Mouse (Mus musculus) 3T3-L1 (cell line): ENCODE data around the gene Uimc1.

Source experiments
- DNase-seq: peaks from one replicate; pipeline ENCODE4 v3.0.0-alpha.2; 2015; ENCODE audit warnings: low read depth, low spot score

Gene Uimc1

GRCm38 (mm10) chr13:55099726-55100478 lies at the start of gene Uimc1:
Gene Uimc1 (minus strand): TSS chr13:55100300.
- peak; percentile 78 for DNase-seq

GRCm38 (mm10) chr13:55140271-55140670 lies 40.2 kb upstream of the Uimc1 start:
- no peak for DNase-seq

- DNase-seq: peak; percentile 47
Measured at GRCm38 (mm10) chr13:55135382-55135781, 35.3 kb upstream of the Uimc1 start.

GRCm38 (mm10) chr13:55133448-55133847 lies 33.3 kb upstream of the Uimc1 start, which contains the start of gene Gm17617:
Gene Gm17617 (minus strand): TSS chr13:55133548.
- DNase-seq: no peak

GRCm38 (mm10) chr13:55124903-55125302 lies 24.8 kb upstream of the Uimc1 start:
- no peak for DNase-seq

GRCm38 (mm10) chr13:55114375-55114774 lies 14.3 kb upstream of the Uimc1 start:
- DNase-seq: no peak

- peak; percentile 60 for DNase-seq
Measured at GRCm38 (mm10) chr13:55107694-55108093, 7.6 kb upstream of the Uimc1 start.

GRCm38 (mm10) chr13:55107116-55107515 lies 7.0 kb upstream of the Uimc1 start:
- DNase-seq: no peak

GRCm38 (mm10) chr13:55105953-55106691 lies 6.0 kb upstream of the Uimc1 start:
- DNase-seq: peak; percentile 51

- peak; percentile 97 for DNase-seq
Measured at GRCm38 (mm10) chr13:55105045-55105952, 5.2 kb upstream of the Uimc1 start, which contains the start of gene Zfp346. Gene Zfp346 (plus strand): TSS chr13:55105311.

- no peak for DNase-seq
Measured at GRCm38 (mm10) chr13:55103351-55103750, 3.3 kb upstream of the Uimc1 start.

- no peak for DNase-seq
Measured at GRCm38 (mm10) chr13:55102366-55102765, 2.3 kb upstream of the Uimc1 start.

- DNase-seq: no peak
Measured at GRCm38 (mm10) chr13:55101627-55102026, 1.5 kb upstream of the Uimc1 start.

- peak; percentile 63 for DNase-seq
Measured at GRCm38 (mm10) chr13:55099066-55099725, 904 bp downstream of the Uimc1 start.

GRCm38 (mm10) chr13:55097841-55098240 lies 2.3 kb downstream of the Uimc1 start:
- peak; percentile 20 for DNase-seq

GRCm38 (mm10) chr13:55092588-55092987 lies 7.5 kb downstream of the Uimc1 start:
- DNase-seq: no peak

GRCm38 (mm10) chr13:55075597-55075996 lies 24.5 kb downstream of the Uimc1 start:
- no peak for DNase-seq

- DNase-seq: peak; percentile 68
Measured at GRCm38 (mm10) chr13:55071322-55071721, 28.8 kb downstream of the Uimc1 start.

GRCm38 (mm10) chr13:55069719-55070118 lies 30.4 kb downstream of the Uimc1 start:
- no peak for DNase-seq

GRCm38 (mm10) chr13:55063276-55063675 lies 36.8 kb downstream of the Uimc1 start:
- no peak for DNase-seq

- peak; percentile 31 for DNase-seq
Measured at GRCm38 (mm10) chr13:55058042-55058441, 42.1 kb downstream of the Uimc1 start.
